Comparison of ENCODE assay signal across 8 mouse cellular contexts in genomic region chr15:78531901-78532469, GRCm38 (mm10). TPM values are rescaled to one million over a fixed set of nuclear protein-coding genes. Genes with fewer than 3 reads are reported as not detected.
DNase-seq lines count a peak whose midpoint lies in the region; ATAC-seq lines count a peak whose summit lies in the region.

No protein-coding gene starts in this region.

- DNase-seq in adipocyte (ENCODE audit: low spot score) = peak; percentile 98
- DNase-seq in embryo, embryonic 10 days (ENCODE audit: low spot score) = peak; percentile 97
- DNase-seq in gastrocnemius, postnatal 10 days = peak; percentile 99
- DNase-seq in induced T-regulatory cell, adult 2 months (ENCODE audit: low read depth) = peak; percentile 99
- peak; percentile 98 to 100 for DNase-seq in left cerebral cortex, adult 9 months (ENCODE audit: low spot score in 2 of 2)
- DNase-seq in right cerebral cortex, postnatal 14 days = peak; percentile 100
- peak; percentile 97 to 98 for DNase-seq in urinary bladder, postnatal 36 days (ENCODE audit: low spot score in 2 of 2)

- peak; percentile 90 for ATAC-seq in megakaryocyte progenitor cell, adult 5-6 weeks (replicated peaks; ENCODE audit: poor library complexity)

RNA-seq across cellular contexts. Expression of gene C1qtnf6, which starts 0.8 kb away (rescaled TPM):
- total RNA-seq in gastrocnemius, postnatal 10 days (2021) = 10 to 100 TPM; 53.5 to 58.3 TPM
- total RNA-seq in megakaryocyte progenitor cell, adult 5-6 weeks (2015) = 4.8 and 5.3 TPM in 2 replicates
- 0.30 and 0.46 TPM in 2 replicates for total RNA-seq in megakaryocyte progenitor cell, adult 5-6 weeks (2017)

RNA-seq across cellular contexts. Expression of gene Sstr3, which starts 12.5 kb away (rescaled TPM):
- total RNA-seq in gastrocnemius, postnatal 10 days (2021) = under 1 TPM in 1 of 2 experiments, not detected in 1; 0.40 TPM
- total RNA-seq in megakaryocyte progenitor cell, adult 5-6 weeks (2015) = not detected in 2 replicates
- total RNA-seq in megakaryocyte progenitor cell, adult 5-6 weeks (2017) = not detected in 2 replicates

RNA-seq across cellular contexts. Expression of gene Il2rb, which starts 36.9 kb away (rescaled TPM):
- total RNA-seq in gastrocnemius, postnatal 10 days (2021) = under 1 TPM in 1 of 2 experiments, not detected in 1; 0.18 TPM
- 0.54 TPM in 2 replicates for total RNA-seq in megakaryocyte progenitor cell, adult 5-6 weeks (2015)
- total RNA-seq in megakaryocyte progenitor cell, adult 5-6 weeks (2017) = 0.04 and 0.10 TPM in 2 replicates

RNA-seq across cellular contexts. Expression of gene Rac2, which starts 40.6 kb away (rescaled TPM):
- total RNA-seq in gastrocnemius, postnatal 10 days (2021) = 10 to 100 TPM in 1 of 2 experiments, 1 to 10 TPM in 1; 1.7 to 12.4 TPM
- 402 and 432 TPM in 2 replicates for total RNA-seq in megakaryocyte progenitor cell, adult 5-6 weeks (2015)
- total RNA-seq in megakaryocyte progenitor cell, adult 5-6 weeks (2017) = 164 and 243 TPM in 2 replicates

Comparison
In these comparisons a context has a peak if more than half of its experiments do, and no peak if none do; other contexts are left out.
1. Peak in every context shown above with its lines: DNase-seq and ATAC-seq.
2. RNA of gene C1qtnf6, which starts 0.8 kb away (total RNA-seq): 53.5 to 58.3 TPM in gastrocnemius, postnatal 10 days; 0.30 to 5.3 TPM in megakaryocyte progenitor cell, adult 5-6 weeks; every median in the first group is over 4 times any median in the second.